Mouse (Mus musculus): ENCODE measurements around the gene Wdr18. TPM values are rescaled to one million over a fixed set of nuclear protein-coding genes. Genes with fewer than 3 reads are reported as not detected.

The Wdr18 gene
- polyA plus RNA-seq, 1 experiment: 25.0 TPM

- peak; percentile 59 for DNase-seq (ENCODE audit: low spot score)
Measured at GRCm38 (mm10) chr10:79927324-79928029, 32.5 kb upstream of the Wdr18 start.

GRCm38 (mm10) chr10:79928030-79928694, 31.8 kb upstream of the Wdr18 start:
- DNase-seq (ENCODE audit: low spot score): no peak

GRCm38 (mm10) chr10:79928907-79929701, 30.8 kb upstream of the Wdr18 start:
- DNase-seq (ENCODE audit: low spot score): no peak

- no peak for DNase-seq (ENCODE audit: low spot score)
Measured at GRCm38 (mm10) chr10:79929967-79930825, 29.8 kb upstream of the Wdr18 start.

GRCm38 (mm10) chr10:79930826-79931186, 29.1 kb upstream of the Wdr18 start:
- no peak for DNase-seq (ENCODE audit: low spot score)

GRCm38 (mm10) chr10:79931797-79932196, 28.2 kb upstream of the Wdr18 start:
- no peak for DNase-seq (ENCODE audit: low spot score)

- DNase-seq (ENCODE audit: low spot score): no peak
Measured at GRCm38 (mm10) chr10:79932736-79933135, 27.2 kb upstream of the Wdr18 start.

- DNase-seq (ENCODE audit: low spot score): no peak
Measured at GRCm38 (mm10) chr10:79933145-79933679, 26.7 kb upstream of the Wdr18 start.

GRCm38 (mm10) chr10:79933861-79934260, 26.1 kb upstream of the Wdr18 start:
- no peak for DNase-seq (ENCODE audit: low spot score)

GRCm38 (mm10) chr10:79934272-79934721, 25.7 kb upstream of the Wdr18 start:
- DNase-seq (ENCODE audit: low spot score): peak; percentile 63

- no peak for DNase-seq (ENCODE audit: low spot score)
Measured at GRCm38 (mm10) chr10:79934794-79935569, 25.0 kb upstream of the Wdr18 start.

GRCm38 (mm10) chr10:79936284-79936910, 23.6 kb upstream of the Wdr18 start:
- DNase-seq (ENCODE audit: low spot score): no peak

GRCm38 (mm10) chr10:79936911-79937441, 23.0 kb upstream of the Wdr18 start:
- DNase-seq (ENCODE audit: low spot score): peak; percentile 84

GRCm38 (mm10) chr10:79937775-79938526, 22.0 kb upstream of the Wdr18 start:
- no peak for DNase-seq (ENCODE audit: low spot score)

GRCm38 (mm10) chr10:79940749-79941148, 19.2 kb upstream of the Wdr18 start:
- DNase-seq (ENCODE audit: low spot score): no peak

GRCm38 (mm10) chr10:79942988-79943387, 17.0 kb upstream of the Wdr18 start:
- DNase-seq (ENCODE audit: low spot score): no peak

GRCm38 (mm10) chr10:79943471-79943901, 16.5 kb upstream of the Wdr18 start:
- DNase-seq (ENCODE audit: low spot score): no peak

- DNase-seq (ENCODE audit: low spot score): no peak
Measured at GRCm38 (mm10) chr10:79945507-79946234, 14.3 kb upstream of the Wdr18 start.

Data from urinary bladder, adult 2 months (tissue).